24 mouse cellular contexts compared by ENCODE assay signal in the genomic region with DNA sequence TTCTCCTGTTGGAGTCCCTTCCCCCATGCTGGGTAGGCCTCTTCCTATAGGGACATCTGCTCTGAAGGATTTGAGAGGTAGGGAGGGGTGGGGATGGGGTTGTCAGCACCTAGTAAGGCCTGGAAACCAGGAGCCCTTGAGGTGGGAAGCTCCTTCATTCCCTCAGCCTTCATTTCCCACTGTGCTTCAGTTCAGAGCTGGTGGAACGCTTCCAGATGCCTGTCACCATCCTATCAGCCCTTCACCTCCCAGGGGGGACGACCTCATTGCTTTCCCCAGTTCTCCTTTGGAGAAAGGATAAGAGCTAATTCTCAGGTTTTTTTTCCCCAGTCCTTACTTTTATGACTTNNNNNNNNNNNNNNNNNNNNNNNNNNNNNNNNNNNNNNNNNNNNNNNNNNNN.
DNase-seq lines count a peak whose midpoint lies in the region; ATAC-seq and TF ChIP-seq lines count a peak whose summit lies in the region.
"Had no signal": no experiment of that assay in that cellular context is flagged by ENCODE, and none has a peak within 500 bp of the region (broad histone marks: within the 10 kb centered on the region; RNA-seq: fewer than 3 reads in every experiment).

No protein-coding gene starts in this region.

- whole genome bisulfite sequencing in heart, embryonic 15.5 days: 12% methylated on average over 2 of the region's 2 CpGs
- 38% methylated on average over 2 of the region's 2 CpGs for WGBS in heart, adult 2 months

- no peak for TF ChIP-seq POLR2A in heart, adult 2 months (IDR thresholded peaks at IDR 0.05; ENCODE audit: insufficient read depth, low read depth, low read length)

- intact Hi-C loops in heart, adult 2 months (cut with DNase I): no loop called here
- intact Hi-C loops in heart, postnatal 10 days (cut with DNase I): no loop called here

- H3K9me3 ChIP-seq in heart, embryonic 15.5 days (replicated peaks): no peaks in the 10 kb centered on the region
- H3K9me3 ChIP-seq: forebrain, embryonic 10.5 days; forebrain, embryonic 13.5 days; hindbrain, embryonic 10.5 days had no signal

- H3K36me3 ChIP-seq in heart, embryonic 15.5 days: no peaks in the 10 kb centered on the region
- no peaks in the 10 kb centered on the region for H3K36me3 ChIP-seq in heart, adult 2 months (ENCODE audit: control insufficient read depth, insufficient read depth, low read length)
- H3K36me3 ChIP-seq: forebrain, embryonic 10.5 days; hindbrain, embryonic 10.5 days had no signal

- H3K4me3 ChIP-seq in heart, embryonic 15.5 days: no peak overlapping the region
- no peak overlapping the region for H3K4me3 ChIP-seq in heart, adult 2 months
- H3K4me3 ChIP-seq: forebrain, embryonic 10.5 days; forebrain, embryonic 13.5 days; hindbrain, embryonic 10.5 days had no signal

- H3K27ac ChIP-seq in heart, embryonic 15.5 days: no peak overlapping the region
- H3K27ac ChIP-seq in heart, adult 2 months: no peak overlapping the region
- H3K27ac ChIP-seq: forebrain, embryonic 10.5 days; forebrain, embryonic 13.5 days; hindbrain, embryonic 10.5 days; hindbrain, embryonic 14.5 days; hindbrain, postnatal 0 days had no signal

- DNase-seq in heart, adult 2 months: no peak
- peak; percentile 40 to 58 for DNase-seq in heart, postnatal 10 days
- DNase-seq in heart, adult 11 months: no peak
- DNase-seq in 3T3-L1 (ENCODE audit: low read depth, low spot score) (peak; percentile 69), NIH3T3 (ENCODE audit: low read depth) (peak; percentile 52)
- DNase-seq in ovary, adult 18-20 months (ENCODE audit: low spot score): no peak
- DNase-seq: adrenal gland, adult 2 months; adrenal gland, postnatal 36 days; cerebellum, adult 18-20 months; cerebellum, adult 9-10 months; gastrocnemius, postnatal 10 days; gastrocnemius, postnatal 36 days; kidney, adult 18-20 months; kidney, adult 9 months had no signal

- H3K4me2 ChIP-seq in heart, embryonic 15.5 days: no peak overlapping the region
- H3K4me2 ChIP-seq: forebrain, embryonic 13.5 days; hindbrain, embryonic 14.5 days had no signal

- TF ChIP-seq EP300 in heart, adult 2 months (IDR thresholded peaks at IDR 0.05; ENCODE audit: insufficient read depth, low read depth, low read length): no peak

- H3K4me1 ChIP-seq in heart, embryonic 15.5 days (replicated peaks): peaks cover 12% of the 10 kb centered on the region
- H3K4me1 ChIP-seq in heart, adult 2 months (ENCODE audit: control insufficient read depth, insufficient read depth, low read length): no peaks in the 10 kb centered on the region
- H3K4me1 ChIP-seq: forebrain, embryonic 10.5 days; forebrain, embryonic 13.5 days; hindbrain, embryonic 10.5 days had no signal

- no peak for TF ChIP-seq CTCF in heart, adult 2 months (IDR thresholded peaks at IDR 0.05)

- peak; percentile 47; the same call in 1 of the 2 replicates for ATAC-seq in heart, embryonic 15.5 days (replicated peaks; ENCODE audit: insufficient number of reproducible peaks, insufficient read depth, low FRiP score, low read depth)
- ATAC-seq: forebrain, embryonic 13.5 days; forebrain, embryonic 16.5 days; hindbrain, postnatal 0 days; inflammation-experienced regulatory T-cells, adult 6 months; intestine, embryonic 16.5 days; Patski had no signal

- H3K9ac ChIP-seq in heart, embryonic 15.5 days: no peak overlapping the region
- H3K9ac ChIP-seq in heart, adult 2 months (ENCODE audit: low read depth, low read length): no peak overlapping the region
- H3K9ac ChIP-seq: forebrain, embryonic 13.5 days; hindbrain, embryonic 14.5 days had no signal

- H3K27me3 ChIP-seq in heart, embryonic 15.5 days: peaks cover 64% of the 10 kb centered on the region
- H3K27me3 ChIP-seq in heart, adult 2 months (ENCODE audit: control insufficient read depth, insufficient read depth, low read length): no peaks in the 10 kb centered on the region
- H3K27me3 ChIP-seq: forebrain, embryonic 13.5 days; Patski had no signal

- H3K79me2 ChIP-seq in heart, adult 2 months (replicated peaks; ENCODE audit: control insufficient read depth, insufficient read depth, low read length): no peaks in the 10 kb centered on the region

Comparison
In these comparisons a context has a peak if more than half of its experiments do, and no peak if none do; other contexts are left out.
1. DNase-seq: peak in heart, postnatal 10 days (2 of 2), 3T3-L1 (single experiment) and NIH3T3 (single experiment); none in heart, adult 2 months (0 of 2), heart, adult 11 months (single experiment) and ovary, adult 18-20 months (single experiment).